ENCODE assay signal across 10 mouse cellular contexts in the genomic region with DNA sequence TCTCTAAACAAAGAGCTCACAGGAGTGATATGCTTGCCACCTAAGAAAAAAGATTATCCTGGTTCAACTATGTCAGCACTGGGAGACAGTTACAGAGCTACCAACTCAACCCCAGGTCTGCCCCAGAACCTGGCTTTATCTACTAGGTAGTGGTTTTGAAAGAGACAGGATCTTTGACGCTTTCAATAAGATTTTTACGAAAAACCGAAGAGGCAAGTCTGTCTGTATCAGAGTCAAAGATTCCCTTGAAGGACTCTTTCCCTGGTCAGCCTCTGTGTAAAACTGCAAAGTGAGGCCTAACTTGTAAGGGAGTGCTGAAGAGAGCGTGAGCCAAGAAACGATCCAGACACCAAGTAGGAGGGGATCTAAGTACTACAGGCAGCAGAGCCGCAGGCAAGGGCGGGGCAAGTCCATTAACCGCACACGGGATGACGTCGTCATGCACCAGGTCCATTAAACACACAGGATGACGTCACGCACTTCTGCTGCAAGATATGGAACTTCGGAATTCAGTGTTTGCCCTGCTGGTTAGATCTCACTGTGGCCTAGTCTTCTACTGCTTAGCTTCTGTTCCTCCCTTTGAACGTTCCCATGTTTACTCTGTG. TPM values are rescaled to one million over a fixed set of nuclear protein-coding genes. Genes with fewer than 3 reads are reported as not detected.
DNase-seq lines count a peak whose midpoint lies in the region; TF ChIP-seq lines count a peak whose summit lies in the region.
"Had no signal": no experiment of that assay in that cellular context is flagged by ENCODE, and none has a peak within 500 bp of the region (broad histone marks: within the 10 kb centered on the region; RNA-seq: fewer than 3 reads in every experiment).

No protein-coding gene starts in this region.

- 64% methylated on average over 15 of the region's 15 CpGs for WGBS in heart, embryonic 10.5 days

- no peak overlapping the region for H3K27ac ChIP-seq in heart, embryonic 10.5 days
- H3K27ac ChIP-seq in left cerebral cortex, adult 2 months = no peak overlapping the region
- H3K27ac ChIP-seq: limb, embryonic 15.5 days had no signal

- no peak overlapping the region for H3K4me3 ChIP-seq in heart, embryonic 10.5 days
- H3K4me3 ChIP-seq in left cerebral cortex, adult 2 months = no peak overlapping the region
- H3K4me3 ChIP-seq: limb, embryonic 15.5 days had no signal

- peak; percentile 44 for DNase-seq in heart, adult 11 months
- no peak for DNase-seq in heart, embryonic 10.5 days (ENCODE audit: low spot score)
- peak; percentile 65 for DNase-seq in 3T3-L1 (ENCODE audit: low read depth, low spot score)
- DNase-seq in WW6 (ENCODE audit: low read depth, low spot score) = peak; percentile 83
- DNase-seq in lung, postnatal 10 days = peak; percentile 10
- DNase-seq in kidney, adult 11 months = no peak
- DNase-seq in left cerebral cortex, adult 2 months (ENCODE audit: extremely low spot score in 1 of 2, low spot score in 2 of 2) = no peak
- DNase-seq in thymus, postnatal 36 days = no peak

- peaks cover 7% of the 10 kb centered on the region for H3K4me1 ChIP-seq in heart, embryonic 10.5 days
- H3K4me1 ChIP-seq: limb, embryonic 15.5 days had no signal

- H3K9me3 ChIP-seq in heart, embryonic 10.5 days = no peaks in the 10 kb centered on the region
- H3K9me3 ChIP-seq: G1E; limb, embryonic 15.5 days had no signal

- intact Hi-C loops in left cerebral cortex, adult 2 months (cut with DNase I) = loop anchor here (5.0 kb wide), 1 partner anchor 694 kb away; no protein-coding TSS in a partner anchor

- peaks cover 8% of the 10 kb centered on the region; the same call in 1 of the 2 replicates for H3K27me3 ChIP-seq in heart, embryonic 10.5 days (ENCODE audit: insufficient read depth, poor library complexity, severe bottlenecking)

- TF ChIP-seq CTCF in left cerebral cortex, adult 2 months (IDR thresholded peaks at IDR 0.05) = no peak

- H3K36me3 ChIP-seq in heart, embryonic 10.5 days = no peaks in the 10 kb centered on the region
- H3K36me3 ChIP-seq: G1E; limb, embryonic 15.5 days had no signal

RNA-seq across cellular contexts. Expression of a gene that starts 12.7 kb away (rescaled TPM):
- polyA plus RNA-seq in heart, embryonic 10.5 days (2016; fragmentation: Nextera tagmentation; extraction: Ambion mirVana) = 71.0 and 71.1 TPM in 2 replicates
- total RNA-seq in left cerebral cortex, adult 2 months (2021) = 100 to 1,000 TPM in 1 of 2 experiments, 10 to 100 TPM in 1; 92.2 to 107 TPM

RNA-seq across cellular contexts. Expression of a gene that starts 32.0 kb away (rescaled TPM):
- polyA plus RNA-seq in heart, embryonic 10.5 days (2016; fragmentation: Nextera tagmentation; extraction: Ambion mirVana) = 22.3 and 28.8 TPM in 2 replicates
- 10 to 100 TPM; 30.4 to 30.7 TPM for total RNA-seq in left cerebral cortex, adult 2 months (2021)

Comparison
In these comparisons a context has a peak if more than half of its experiments do, and no peak if none do; other contexts are left out.
1. DNase-seq: peak in heart, adult 11 months (single experiment), 3T3-L1 (single experiment), WW6 (single experiment) and lung, postnatal 10 days (single experiment); none in heart, embryonic 10.5 days (single experiment), kidney, adult 11 months (single experiment), left cerebral cortex, adult 2 months (0 of 2) and thymus, postnatal 36 days (0 of 2).